Mouse (Mus musculus): Measurements from ENCODE around the gene Gimap9. TPM values are rescaled to one million over a fixed set of nuclear protein-coding genes. Genes with fewer than 3 reads are reported as not detected.

Gene Gimap9
- total RNA-seq, 1 experiment, result 3.4 TPM

GRCm38 (mm10) chr6:48665471-48665870, 10.5 kb upstream of the Gimap9 start:
- H3K9ac ChIP-seq (ENCODE audit: insufficient read depth, low read depth, low read length, poor library complexity, severe bottlenecking), result no peak overlapping the region
- in situ Hi-C loops (cut with MboI; ENCODE audit: low sequenced_read_pairs in 2 of 2, unreplicated experiment in 2 of 2), result no loop called here
- no peaks in the 10 kb centered on the region for H3K36me3 ChIP-seq (ENCODE audit: control insufficient read depth, insufficient read depth, low read length, poor library complexity, severe bottlenecking)
- no peaks in the 10 kb centered on the region for H3K9me3 ChIP-seq (ENCODE audit: control insufficient read depth, insufficient read depth, low read depth, low read length)
- TF ChIP-seq ZNF384 (IDR thresholded peaks at IDR 0.05; ENCODE audit: low read depth, low read length) (no peak), ZC3H11A (IDR thresholded peaks at IDR 0.05; ENCODE audit: borderline replicate concordance, low read depth, low read length) (no peak), HCFC1 (IDR thresholded peaks at IDR 0.05; ENCODE audit: borderline replicate concordance, insufficient read depth, low read length) (no peak), CHD2 (IDR thresholded peaks at IDR 0.05; ENCODE audit: low read depth, low read length) (no peak), MAFK (IDR thresholded peaks at IDR 0.05; ENCODE audit: insufficient read depth, low read depth, low read length) (no peak)
- no peak overlapping the region for H3K27ac ChIP-seq (ENCODE audit: insufficient read depth, low read depth, low read length, poor library complexity, severe bottlenecking)
- H3K4me1 ChIP-seq (ENCODE audit: control insufficient read depth in 2 of 2, insufficient read depth in 2 of 2, low read length in 2 of 2, poor library complexity in 1 of 2), result peaks cover 0 to 2% of the 10 kb centered on the region in 2 experiments; a peak in 1 of 4 replicates
- no peak for DNase-seq (ENCODE audit: low read depth, low spot score)
- no peak overlapping the region for H3K4me3 ChIP-seq (ENCODE audit: insufficient read depth in 1 of 2, low read depth in 1 of 2, low read length in 2 of 2, poor library complexity in 1 of 2, severe bottlenecking in 1 of 2)

GRCm38 (mm10) chr6:48666159-48666586, 9.8 kb upstream of the Gimap9 start:
- Histone ChIP-seq H3K27ac (ENCODE audit: insufficient read depth, low read depth, low read length, poor library complexity, severe bottlenecking) (no peak overlapping the region), H3K9me3 (ENCODE audit: control insufficient read depth, insufficient read depth, low read depth, low read length) (no peaks in the 10 kb centered on the region), H3K36me3 (ENCODE audit: control insufficient read depth, insufficient read depth, low read length, poor library complexity, severe bottlenecking) (no peaks in the 10 kb centered on the region), H3K9ac (ENCODE audit: insufficient read depth, low read depth, low read length, poor library complexity, severe bottlenecking) (no peak overlapping the region), H3K4me1 (ENCODE audit: control insufficient read depth in 2 of 2, insufficient read depth in 2 of 2, low read length in 2 of 2, poor library complexity in 1 of 2) (peaks cover 0 to 2% of the 10 kb centered on the region in 2 experiments; a peak in 1 of 4 replicates), H3K4me3 (ENCODE audit: insufficient read depth in 1 of 2, low read depth in 1 of 2, low read length in 2 of 2, poor library complexity in 1 of 2, severe bottlenecking in 1 of 2) (no peak overlapping the region)
- TF ChIP-seq ZNF384 (IDR thresholded peaks at IDR 0.05; ENCODE audit: low read depth, low read length) (no peak), ZC3H11A (IDR thresholded peaks at IDR 0.05; ENCODE audit: borderline replicate concordance, low read depth, low read length) (no peak), CHD2 (IDR thresholded peaks at IDR 0.05; ENCODE audit: low read depth, low read length) (no peak)
- no peak for DNase-seq (ENCODE audit: low read depth, low spot score)
- in situ Hi-C loops (cut with MboI; ENCODE audit: low sequenced_read_pairs in 2 of 2, unreplicated experiment in 2 of 2), result no loop called here

GRCm38 (mm10) chr6:48668022-48668421, 7.9 kb upstream of the Gimap9 start:
- Histone ChIP-seq H3K9me3 (ENCODE audit: control insufficient read depth, insufficient read depth, low read depth, low read length) (no peaks in the 10 kb centered on the region), H3K4me3 (ENCODE audit: insufficient read depth in 1 of 2, low read depth in 1 of 2, low read length in 2 of 2, poor library complexity in 1 of 2, severe bottlenecking in 1 of 2) (no peak overlapping the region), H3K9ac (ENCODE audit: insufficient read depth, low read depth, low read length, poor library complexity, severe bottlenecking) (no peak overlapping the region), H3K4me1 (ENCODE audit: control insufficient read depth in 2 of 2, insufficient read depth in 2 of 2, low read length in 2 of 2, poor library complexity in 1 of 2) (peaks cover 0 to 2% of the 10 kb centered on the region in 2 experiments; a peak in 1 of 4 replicates), H3K36me3 (ENCODE audit: control insufficient read depth, insufficient read depth, low read length, poor library complexity, severe bottlenecking) (no peaks in the 10 kb centered on the region), H3K27ac (ENCODE audit: insufficient read depth, low read depth, low read length, poor library complexity, severe bottlenecking) (no peak overlapping the region)
- DNase-seq (ENCODE audit: low read depth, low spot score), result no peak
- TF ChIP-seq ZC3H11A (IDR thresholded peaks at IDR 0.05; ENCODE audit: borderline replicate concordance, low read depth, low read length) (no peak), HCFC1 (IDR thresholded peaks at IDR 0.05; ENCODE audit: borderline replicate concordance, insufficient read depth, low read length) (no peak), CHD2 (IDR thresholded peaks at IDR 0.05; ENCODE audit: low read depth, low read length) (no peak), MAFK (IDR thresholded peaks at IDR 0.05; ENCODE audit: insufficient read depth, low read depth, low read length) (no peak), ZNF384 (IDR thresholded peaks at IDR 0.05; ENCODE audit: low read depth, low read length) (no peak)
- in situ Hi-C loops (cut with MboI; ENCODE audit: low sequenced_read_pairs in 2 of 2, unreplicated experiment in 2 of 2), result no loop called here

GRCm38 (mm10) chr6:48669446-48669969, 6.4 kb upstream of the Gimap9 start:
- TF ChIP-seq MAFK (IDR thresholded peaks at IDR 0.05; ENCODE audit: insufficient read depth, low read depth, low read length), result no peak
- TF ChIP-seq CHD2 (IDR thresholded peaks at IDR 0.05; ENCODE audit: low read depth, low read length), result no peak
- TF ChIP-seq ZNF384 (IDR thresholded peaks at IDR 0.05; ENCODE audit: low read depth, low read length), result no peak
- TF ChIP-seq ZC3H11A (IDR thresholded peaks at IDR 0.05; ENCODE audit: borderline replicate concordance, low read depth, low read length), result no peak
- no peak for TF ChIP-seq HCFC1 (IDR thresholded peaks at IDR 0.05; ENCODE audit: borderline replicate concordance, insufficient read depth, low read length)
- H3K4me3 ChIP-seq (ENCODE audit: insufficient read depth in 1 of 2, low read depth in 1 of 2, low read length in 2 of 2, poor library complexity in 1 of 2, severe bottlenecking in 1 of 2), result no peak overlapping the region
- no peak overlapping the region for H3K9ac ChIP-seq (ENCODE audit: insufficient read depth, low read depth, low read length, poor library complexity, severe bottlenecking)
- in situ Hi-C loops (cut with MboI; ENCODE audit: low sequenced_read_pairs in 2 of 2, unreplicated experiment in 2 of 2), result no loop called here
- peaks cover 0 to 2% of the 10 kb centered on the region in 2 experiments; a peak in 1 of 4 replicates for H3K4me1 ChIP-seq (ENCODE audit: control insufficient read depth in 2 of 2, insufficient read depth in 2 of 2, low read length in 2 of 2, poor library complexity in 1 of 2)
- H3K36me3 ChIP-seq (ENCODE audit: control insufficient read depth, insufficient read depth, low read length, poor library complexity, severe bottlenecking), result no peaks in the 10 kb centered on the region
- no peaks in the 10 kb centered on the region for H3K9me3 ChIP-seq (ENCODE audit: control insufficient read depth, insufficient read depth, low read depth, low read length)
- no peak for DNase-seq (ENCODE audit: low read depth, low spot score)
- no peak overlapping the region for H3K27ac ChIP-seq (ENCODE audit: insufficient read depth, low read depth, low read length, poor library complexity, severe bottlenecking)
